Mouse (Mus musculus) brain, embryonic 14.5 days (tissue): ENCODE results near the gene Trpm6. TPM values are rescaled to one million over a fixed set of nuclear protein-coding genes. Genes with fewer than 3 reads are reported as not detected.

Experiments used
- DNase-seq: peaks from one replicate; pipeline ENCODE4 v3.0.0-alpha.2; 2011; ENCODE audit warnings: low read depth
- CTCF ChIP-seq: fragments of 200-500 bp; IDR thresholded peaks from 2 replicates; pipeline ENCODE4 v1.5.1; 2012; ENCODE audit warnings: inconsistent platforms, mild to moderate bottlenecking, moderate library complexity, borderline replicate concordance; ENCODE audit not compliant: insufficient read depth, insufficient read length; ENCODE audit errors: extremely low read depth
- POLR2A ChIP-seq: fragments of 200-500 bp; IDR thresholded peaks from 2 replicates; pipeline ENCODE4 v1.6.1; 2012; ENCODE audit warnings: mild to moderate bottlenecking, inconsistent platforms, borderline replicate concordance; ENCODE audit not compliant: poor library complexity, insufficient read depth, insufficient read length, severe bottlenecking; ENCODE audit errors: extremely low read depth
- polyA plus RNA-seq: library from polyadenylated mRNA; depleted of rRNA; stranded (reverse); fragments of >200 nt; gene quantifications from 2 replicates; pipeline ENCODE4 v1.2.3, GENCODE M21; 2012; rRNA removed

Gene Trpm6
- polyA plus RNA-seq: 0.20 and 0.27 TPM in 2 replicates

GRCm38 (mm10) chr19:18749598-18750339 lies at the start of gene Trpm6:
Trpm6 (plus strand) TSS chr19:18749983.
- DNase-seq: peak; percentile 1
- no peak for TF ChIP-seq POLR2A
- no peak for TF ChIP-seq CTCF

- DNase-seq: no peak
- no peak for TF ChIP-seq POLR2A
- TF ChIP-seq CTCF: no peak
These were observed 41.7 kb upstream of the Trpm6 start for GRCm38 (mm10) chr19:18708101-18708500.

- no peak for TF ChIP-seq POLR2A
- no peak for TF ChIP-seq CTCF
These were observed 38.9 kb upstream of the Trpm6 start for GRCm38 (mm10) chr19:18710903-18711302.

GRCm38 (mm10) chr19:18711589-18711988 lies 38.2 kb upstream of the Trpm6 start:
- no peak for DNase-seq
- TF ChIP-seq CTCF: no peak
- no peak for TF ChIP-seq POLR2A

More at GRCm38 (mm10) chr19:18710903-18711302, 38.9 kb upstream of the Trpm6 start:
- DNase-seq: no peak

GRCm38 (mm10) chr19:18712153-18712865 lies 37.5 kb upstream of the Trpm6 start:
- TF ChIP-seq POLR2A (no peak), CTCF (no peak)
- DNase-seq: peak; percentile 7

- peak; percentile 70 for TF ChIP-seq CTCF
- peak; percentile 51 for TF ChIP-seq POLR2A
These were observed 36.9 kb upstream of the Trpm6 start, which contains the start of gene D030056L22Rik for GRCm38 (mm10) chr19:18712866-18713300. D030056L22Rik (plus strand) TSS chr19:18713193.

GRCm38 (mm10) chr19:18713357-18713756 lies 36.4 kb upstream of the Trpm6 start:
- DNase-seq: peak; percentile 44

More at GRCm38 (mm10) chr19:18712866-18713300, 36.9 kb upstream of the Trpm6 start, which contains the start of gene D030056L22Rik:
- peak; percentile 99 for DNase-seq

GRCm38 (mm10) chr19:18716374-18716773 lies 33.4 kb upstream of the Trpm6 start:
- peak; percentile 81 for DNase-seq
- no peak for TF ChIP-seq POLR2A
- peak; percentile 69; the same call in 1 of the 2 replicates for TF ChIP-seq CTCF

- TF ChIP-seq CTCF (no peak), POLR2A (no peak)
- DNase-seq: no peak
These were observed 29.4 kb upstream of the Trpm6 start for GRCm38 (mm10) chr19:18720337-18720736.

GRCm38 (mm10) chr19:18725186-18725585 lies 24.6 kb upstream of the Trpm6 start:
- DNase-seq: no peak
- no peak for TF ChIP-seq CTCF
- no peak for TF ChIP-seq POLR2A

GRCm38 (mm10) chr19:18730255-18730654 lies 19.5 kb upstream of the Trpm6 start:
- TF ChIP-seq CTCF (no peak), POLR2A (no peak)
- no peak for DNase-seq

- DNase-seq: no peak
- TF ChIP-seq POLR2A (no peak), CTCF (no peak)
These were observed 18.7 kb upstream of the Trpm6 start for GRCm38 (mm10) chr19:18731077-18731476.

- TF ChIP-seq CTCF: no peak
- TF ChIP-seq POLR2A: no peak
- no peak for DNase-seq
These were observed 13.9 kb upstream of the Trpm6 start for GRCm38 (mm10) chr19:18735901-18736300.
